Mouse (Mus musculus): ENCODE results near the gene Grik3. TPM values are rescaled to one million over a fixed set of nuclear protein-coding genes. Genes with fewer than 3 reads are reported as not detected.

Gene Grik3
- total RNA-seq, 2 experiments from 2014 or later = 0.11 to 0.14 TPM

GRCm38 (mm10) chr4:125745902-125746301, 255.4 kb downstream of the Grik3 start:
- DNase-seq = no peak
- intact Hi-C loops (cut with DNase I; ENCODE audit: low total_unique reads) = no loop called here

- DNase-seq = no peak
- intact Hi-C loops (cut with DNase I; ENCODE audit: low total_unique reads) = no loop called here
Measured at GRCm38 (mm10) chr4:125756393-125756792, 265.9 kb downstream of the Grik3 start.

- no peak for DNase-seq
- intact Hi-C loops (cut with DNase I; ENCODE audit: low total_unique reads) = no loop called here
Measured at GRCm38 (mm10) chr4:125760326-125760725, 269.8 kb downstream of the Grik3 start.

- no peak for DNase-seq
- intact Hi-C loops (cut with DNase I; ENCODE audit: low total_unique reads) = no loop called here
Measured at GRCm38 (mm10) chr4:125763056-125763455, 272.6 kb downstream of the Grik3 start.

Small RNAs within 50 kb of the gene (microRNA-seq; reads per million reads assigned to microRNA genes)
- 0 reads per million in 2 experiments for gene Mir692-2
